Mouse (Mus musculus) gastrocnemius, adult 8-10 months (tissue): ENCODE results near the gene Mob1a. TPM values are rescaled to one million over a fixed set of nuclear protein-coding genes. Genes with fewer than 3 reads are reported as not detected.
A peak's percentile ranks its signal among the peaks of the same experiment; 100 is the strongest.

ENCODE experiments used
- DNase-seq, 2 experiments: peaks; one replicate each; pipeline ENCODE4 v3.0.0; 2022; ENCODE audit warnings: low spot score in 2 of 2
- total RNA-seq, 4 experiments: library from RNA; stranded (reverse); gene quantifications; 2 replicates each; pipeline ENCODE4 v1.2.4; 2022

Gene Mob1a
- total RNA-seq, 4 experiments from 2014 or later, result 7.8 to 10.0 (median 8.7) TPM

DNA sequence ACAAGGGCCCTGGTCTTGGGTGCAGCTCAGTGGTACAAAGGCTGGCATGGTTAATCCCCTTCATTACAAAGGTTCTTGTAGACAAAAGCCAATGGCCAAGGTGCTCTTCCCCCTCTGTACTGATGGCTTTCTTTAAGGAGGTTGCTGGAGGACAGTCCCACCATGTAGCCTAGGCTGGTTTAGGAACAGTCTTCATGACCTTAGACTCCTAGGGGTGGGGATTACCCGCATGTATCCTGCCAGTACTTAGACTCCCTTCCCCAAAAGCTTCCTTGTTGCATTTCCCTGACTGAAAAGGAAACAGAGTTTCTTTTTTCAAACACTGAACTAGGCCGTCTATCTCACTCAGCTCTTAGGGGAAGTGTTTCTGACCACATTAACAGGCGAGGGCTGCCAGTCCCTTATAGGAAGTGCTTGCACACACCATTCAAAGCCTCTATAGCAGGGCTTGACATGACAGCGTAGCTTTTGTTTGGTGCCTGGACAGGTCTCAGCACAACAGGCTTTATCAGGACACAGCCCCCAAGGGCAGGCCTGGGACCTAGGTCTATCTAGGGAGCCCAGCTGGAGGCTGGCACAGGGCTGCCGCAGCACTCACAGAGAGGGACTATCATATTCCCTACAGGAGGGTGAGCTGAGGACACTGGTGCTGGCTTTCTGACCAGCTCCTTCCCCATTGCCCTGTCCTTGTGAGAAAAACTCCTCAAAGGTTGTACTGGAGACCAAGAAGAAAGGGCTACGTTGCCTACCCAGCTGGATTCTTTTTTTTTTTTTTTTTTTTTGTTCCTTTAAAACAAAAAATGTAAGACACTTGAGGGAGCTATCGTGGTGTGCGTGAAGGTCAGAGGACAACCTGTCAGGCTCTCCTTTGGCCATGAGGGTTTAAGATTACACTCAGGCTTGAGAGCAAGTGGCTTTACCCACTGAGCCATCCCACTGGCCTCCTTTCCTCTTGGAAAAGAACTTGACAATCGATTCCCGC lies 56.0 kb downstream of the Mob1a start:
- peak; percentile 42 to 56 for DNase-seq

DNA sequence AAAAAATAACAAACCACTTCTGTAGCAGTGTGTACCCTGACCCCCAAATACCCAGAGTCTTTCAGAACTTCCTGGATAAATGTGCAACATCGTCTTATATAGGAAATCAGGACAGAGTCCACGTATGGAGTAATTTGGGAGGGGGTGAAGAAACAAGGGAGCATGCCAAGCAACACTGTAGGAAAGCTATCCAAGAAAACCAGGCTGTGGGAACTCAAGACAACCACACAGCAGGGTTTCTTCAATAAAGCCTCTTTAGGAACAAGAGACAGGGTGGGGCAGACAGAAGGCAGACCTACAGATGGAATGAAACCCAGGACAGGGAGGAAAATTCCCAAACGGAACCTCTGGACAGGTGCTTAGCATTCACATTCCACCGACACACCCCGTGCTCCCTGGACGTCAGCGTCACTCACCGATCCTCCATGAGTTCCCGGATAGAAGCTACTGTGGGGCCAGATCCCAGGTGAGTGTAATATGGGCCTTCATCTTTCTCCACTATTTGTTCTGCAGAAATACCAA lies 59.8 kb downstream of the Mob1a start:
- DNase-seq, result no peak

DNA sequence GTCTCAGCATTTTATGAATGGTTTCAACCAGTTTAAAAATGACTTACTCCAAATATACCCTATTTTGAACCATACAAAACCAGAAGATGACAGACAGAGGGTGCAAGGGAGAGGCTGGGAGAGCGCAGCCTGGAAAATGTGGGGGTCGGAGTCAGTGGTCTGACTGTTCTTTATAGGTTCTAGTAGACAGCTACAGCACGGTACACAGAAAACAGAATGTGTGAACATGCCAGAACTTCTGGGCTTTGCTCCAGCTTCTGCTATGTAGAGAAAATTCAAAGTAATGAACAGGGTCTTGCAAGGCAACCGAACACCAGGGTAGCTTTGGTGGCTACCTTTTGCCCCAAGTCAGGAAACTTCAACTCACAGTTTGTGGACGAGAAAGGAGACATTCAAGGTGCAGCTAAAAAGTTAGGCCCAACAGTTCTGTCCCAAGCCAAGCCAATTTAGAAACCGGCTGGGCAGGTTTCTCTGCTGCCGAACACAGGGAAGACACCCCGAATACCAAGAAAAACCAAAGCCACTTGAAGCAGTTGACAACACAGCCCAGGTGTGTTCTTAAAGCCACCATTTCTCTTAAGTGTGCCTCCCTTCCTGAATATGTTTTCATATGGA lies 66.5 kb downstream of the Mob1a start:
- no peak for DNase-seq

Other genes with a start within 250 kb of the Mob1a start
- gene Pcgf1, start 248.1 kb upstream of the Mob1a start, total RNA-seq, result 1 to 10 TPM; 6.2 to 9.4 (median 7.5) TPM
- under 1 TPM in 2 of 4 experiments, not detected in 2; 0.63 to 0.94 TPM for gene Lbx2, start 239.6 kb upstream of the Mob1a start, total RNA-seq
- gene Ccdc142, start 224.4 kb upstream of the Mob1a start, total RNA-seq, result 1 to 10 TPM in 3 of 4 experiments, not detected in 1; 1.1 to 2.3 (median 1.3) TPM
- gene Gm42688, start 224.4 kb upstream of the Mob1a start, total RNA-seq, result under 1 TPM; 0.60 to 0.99 (median 0.82) TPM
- gene Mrpl53, start 217.0 kb upstream of the Mob1a start, total RNA-seq, result 100 to 1,000 TPM; 102 to 112 (median 107) TPM
- gene Mogs, start 210.5 kb upstream of the Mob1a start, total RNA-seq, result 1 to 10 TPM; 5.3 to 5.9 (median 5.5) TPM
- 10 to 100 TPM; 39.1 to 50.7 (median 45.1) TPM for gene Wbp1, start 204.5 kb upstream of the Mob1a start, total RNA-seq
- gene Ino80b, start 200.6 kb upstream of the Mob1a start, total RNA-seq, result 10 to 100 TPM; 14.3 to 18.2 (median 16.2) TPM
- 10 to 100 TPM in 3 of 4 experiments, 1 to 10 TPM in 1; 9.0 to 12.2 (median 10.9) TPM for gene Rtkn, start 190.6 kb upstream of the Mob1a start, total RNA-seq
- 1 to 10 TPM in 3 of 4 experiments, under 1 TPM in 1; 0.87 to 2.3 (median 1.1) TPM for gene Wdr54, start 169.6 kb upstream of the Mob1a start, total RNA-seq
- gene 1700003E16Rik, start 169.6 kb upstream of the Mob1a start, total RNA-seq, result under 1 TPM in 2 of 4 experiments, not detected in 2; 0.13 to 0.15 TPM
- 100 to 1,000 TPM; 117 to 131 (median 127) TPM for gene Dctn1, start 160.1 kb upstream of the Mob1a start, total RNA-seq
- gene Slc4a5, start 106.2 kb upstream of the Mob1a start, total RNA-seq, result not detected
- gene Mthfd2, start 108 bp upstream of the Mob1a start, total RNA-seq, result 1 to 10 TPM; 2.9 to 4.7 (median 3.2) TPM
- gene Bola3, start 23.1 kb downstream of the Mob1a start, total RNA-seq, result 100 to 1,000 TPM; 190 to 220 (median 193) TPM
- 10 to 100 TPM in 3 of 4 experiments, 1 to 10 TPM in 1; 9.8 to 20.1 (median 14.8) TPM for gene Tet3, start 133.1 kb downstream of the Mob1a start, total RNA-seq
- 10 to 100 TPM; 14.6 to 17.3 (median 16.2) TPM for gene Dguok, start 181.0 kb downstream of the Mob1a start, total RNA-seq
- gene Actg2, start 210.2 kb downstream of the Mob1a start, total RNA-seq, result under 1 TPM; 0.39 to 0.73 (median 0.55) TPM
- 1 to 10 TPM; 5.6 to 6.8 (median 6.3) TPM for gene Stambp, start 246.7 kb downstream of the Mob1a start, total RNA-seq